Mouse (Mus musculus) left cerebral cortex, postnatal 4 days (tissue): ENCODE results near the gene Hsf2bp. TPM values are rescaled to one million over a fixed set of nuclear protein-coding genes. Genes with fewer than 3 reads are reported as not detected.

Experiments used
- DNase-seq: peaks from one replicate; pipeline ENCODE4 v3.0.0-alpha.2; 2022
- intact Hi-C: fragments of 180-260 bp; cut with DNase I; formaldehyde crosslinking; loops from one replicate; pipeline ENCODE4 v1.15.1; 2025
- total RNA-seq, 2 experiments: library from RNA; stranded (reverse); gene quantifications; 2 replicates each; pipeline ENCODE4 v1.2.3; 2021

The Hsf2bp gene
- total RNA-seq, 2 experiments from 2014 or later, result 1.4 to 1.6 TPM

DNA sequence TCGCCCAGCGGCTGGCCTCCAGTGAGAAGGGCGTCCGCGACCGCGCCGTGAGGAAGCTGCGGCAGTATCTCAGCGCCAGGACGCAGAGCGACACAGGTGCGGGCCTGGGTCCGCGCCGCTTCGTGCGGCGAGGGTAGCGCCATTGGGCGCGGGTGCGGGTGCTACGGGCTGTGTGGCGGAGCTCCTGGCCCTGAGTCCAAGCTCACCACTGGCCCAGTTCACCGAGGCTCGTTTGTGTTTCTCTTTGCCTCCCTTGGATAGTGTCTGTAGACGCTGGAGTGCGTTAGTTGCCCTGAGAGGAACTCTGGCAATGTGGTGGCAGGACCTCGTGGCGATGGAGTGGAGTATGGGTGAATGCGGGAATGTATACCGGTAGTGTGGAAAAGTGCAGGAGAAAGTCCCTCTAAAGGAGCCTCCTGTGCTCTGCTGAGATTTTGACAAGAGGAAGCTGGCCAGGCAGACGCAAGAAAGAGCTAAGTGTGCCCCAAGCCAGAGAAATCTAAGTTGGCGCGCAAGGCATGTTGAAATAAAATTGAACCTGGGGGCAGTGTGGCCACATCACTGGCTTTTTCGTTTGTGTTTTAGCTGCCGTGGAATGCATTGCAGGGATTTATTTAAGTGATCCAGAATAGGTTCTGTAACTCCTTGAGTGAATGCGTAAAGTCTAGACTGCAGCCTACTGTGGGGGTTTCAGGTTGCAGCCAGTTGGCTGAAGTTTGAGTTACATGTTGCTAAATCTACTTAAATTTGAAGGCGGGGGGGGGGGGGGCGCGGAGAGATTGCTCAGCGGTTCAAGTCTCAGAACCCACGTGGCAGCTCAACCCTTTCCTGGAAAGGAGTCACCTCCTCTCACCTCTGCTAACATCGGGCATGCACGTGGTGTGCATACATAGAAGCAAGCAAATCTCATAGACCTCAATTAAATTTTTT is 625 bp upstream of the Hsf2bp start:
- DNase-seq, result no peak
- intact Hi-C loops, result no loop called here

DNA sequence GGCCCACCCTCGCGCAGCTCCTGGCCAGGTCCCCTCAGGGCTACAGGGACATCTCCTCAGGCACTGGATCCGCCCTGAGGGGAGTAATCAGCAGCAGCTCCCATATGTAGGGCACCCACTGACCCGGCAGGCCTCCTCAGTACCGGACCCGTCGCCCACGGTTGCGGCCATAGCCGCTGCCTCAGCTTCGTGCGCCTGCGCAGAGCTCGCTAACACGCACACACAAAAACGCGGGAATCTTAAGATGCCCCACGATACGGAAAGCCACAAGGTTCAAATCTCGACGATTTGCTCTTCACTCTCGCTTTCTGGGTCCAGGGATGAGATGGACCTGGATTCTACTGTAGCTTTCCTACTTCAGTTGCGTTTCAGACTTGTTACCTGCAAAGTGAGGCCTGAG is 1.8 kb downstream of the Hsf2bp start:
- DNase-seq, result no peak
- intact Hi-C loops, result no loop called here

DNA sequence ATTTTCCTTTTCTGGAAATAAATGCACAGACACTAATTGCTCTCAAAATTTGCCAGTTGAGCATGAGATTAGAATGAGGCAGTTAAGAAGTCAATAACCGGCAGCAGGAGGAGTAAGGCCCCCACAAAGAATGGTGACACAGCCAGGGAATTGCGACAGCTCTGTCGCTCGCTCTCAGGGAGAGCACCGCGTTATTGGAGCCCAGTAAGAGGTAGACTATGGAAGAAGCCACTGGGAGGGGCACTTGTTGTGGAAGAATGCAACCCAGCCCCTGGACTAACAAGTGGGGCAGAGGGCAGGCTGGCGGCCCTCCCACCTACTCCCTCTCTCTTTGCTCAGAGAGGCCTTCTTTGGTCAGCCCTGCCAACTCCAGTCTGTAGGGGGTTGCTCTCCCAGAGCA is 4.5 kb downstream of the Hsf2bp start:
- no peak for DNase-seq
- intact Hi-C loops, result no loop called here

DNA sequence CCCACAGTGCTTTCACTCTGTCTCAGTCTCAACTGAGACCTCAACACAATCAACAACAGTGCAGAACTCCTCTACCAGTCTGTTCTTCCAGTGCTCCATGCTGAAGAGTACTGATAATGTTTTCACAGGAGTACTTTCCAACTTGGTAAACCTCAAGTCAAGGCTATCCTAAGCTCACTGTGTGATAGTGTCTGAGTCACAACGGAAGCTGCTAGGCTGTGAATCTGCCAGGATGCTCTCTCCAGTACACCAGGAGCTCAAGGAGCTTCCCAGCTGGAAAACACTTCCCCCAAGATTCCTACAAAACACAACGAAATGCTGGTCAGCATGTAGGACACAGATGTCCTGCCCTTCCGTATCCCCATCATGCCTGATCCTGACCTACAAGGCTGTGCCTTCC is 7.8 kb downstream of the Hsf2bp start:
- intact Hi-C loops, result no loop called here
- DNase-seq, result no peak

DNA sequence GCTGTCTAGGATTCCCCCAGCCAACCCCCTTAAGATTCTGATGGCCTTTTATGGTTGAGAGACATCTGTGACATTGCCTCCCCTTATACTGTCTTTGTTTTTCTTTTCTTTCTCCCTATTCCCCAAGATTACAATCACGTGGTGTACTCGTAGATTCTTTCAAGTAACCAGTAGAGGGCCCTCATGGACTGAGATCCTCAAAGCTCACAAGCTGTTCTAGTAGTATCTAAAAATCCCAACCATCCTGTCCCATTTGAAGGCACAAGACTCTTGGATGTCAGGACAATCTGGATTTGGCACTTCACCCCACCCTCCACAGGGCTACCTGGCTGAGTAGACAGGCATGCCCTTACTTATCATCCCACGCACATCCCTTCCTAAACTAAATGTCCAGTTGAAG is 8.5 kb downstream of the Hsf2bp start:
- intact Hi-C loops, result loop anchor here (2.0 kb wide), 1 partner anchor 343 kb away; no protein-coding TSS in a partner anchor
- DNase-seq, result no peak

DNA sequence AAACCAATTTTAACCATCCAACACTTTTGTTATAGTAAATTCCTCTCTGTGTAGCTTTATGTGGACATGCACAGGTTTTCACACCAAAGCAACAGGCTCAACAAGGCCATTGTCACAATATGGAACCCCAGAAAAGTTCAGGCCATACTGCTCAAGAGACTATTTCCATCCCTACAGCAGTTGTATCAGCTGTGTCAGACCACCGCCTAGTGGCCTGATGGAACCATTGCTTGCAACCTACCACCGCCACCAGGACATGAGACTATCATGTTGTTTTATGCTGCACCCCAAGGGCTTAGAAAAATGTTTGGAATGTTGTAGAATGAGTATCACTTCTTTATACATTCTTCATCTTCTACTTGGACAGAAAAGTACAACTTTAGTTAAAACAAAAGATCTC is 10.8 kb downstream of the Hsf2bp start:
- intact Hi-C loops, result no loop called here
- peak; percentile 63 for DNase-seq

DNA sequence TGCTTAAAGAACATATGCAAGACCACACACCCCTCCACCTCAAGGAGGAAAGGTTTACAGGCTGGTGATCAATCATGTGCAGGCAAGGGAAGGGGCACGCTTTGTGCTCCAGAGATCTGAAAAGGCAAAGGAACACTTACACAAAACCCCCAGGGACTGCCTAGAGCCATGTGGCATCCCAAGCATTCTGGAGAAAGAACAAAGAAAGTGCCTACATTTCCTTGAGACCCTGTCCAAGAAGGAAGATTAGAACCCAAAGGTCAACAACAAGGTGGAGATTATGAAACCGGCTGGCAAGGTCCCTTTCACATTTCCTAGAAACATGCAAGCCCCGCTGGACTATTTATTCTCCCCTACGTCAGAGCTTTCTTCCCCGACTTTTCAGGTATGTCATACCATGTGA is 11.5 kb downstream of the Hsf2bp start:
- no peak for DNase-seq
- intact Hi-C loops, result loop anchor here (5.0 kb wide), 1 partner anchor 167 kb away; the partner anchor contains the start of gene Sik1

DNA sequence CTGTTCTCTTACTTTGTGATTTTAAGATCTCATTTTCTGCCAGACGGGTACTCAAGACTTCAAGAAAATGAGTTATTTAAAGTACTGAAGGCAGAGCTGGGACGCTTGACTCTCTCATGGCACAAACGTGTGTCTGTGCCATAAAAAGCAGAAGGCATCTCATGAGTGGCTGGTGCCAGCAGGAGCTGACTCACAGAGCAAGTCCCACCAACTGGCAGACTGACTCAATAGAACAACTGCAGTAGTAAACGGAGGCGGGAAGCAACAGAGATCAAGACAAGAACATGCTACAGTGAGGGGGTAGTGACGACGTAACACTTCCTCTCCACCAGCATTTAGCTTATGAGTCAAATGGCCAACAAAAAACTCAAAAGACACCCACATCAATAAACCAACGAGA is 13.1 kb downstream of the Hsf2bp start:
- intact Hi-C loops, result loop anchor here (5.0 kb wide), 1 partner anchor 166 kb away; the partner anchor contains the start of gene Sik1

DNA sequence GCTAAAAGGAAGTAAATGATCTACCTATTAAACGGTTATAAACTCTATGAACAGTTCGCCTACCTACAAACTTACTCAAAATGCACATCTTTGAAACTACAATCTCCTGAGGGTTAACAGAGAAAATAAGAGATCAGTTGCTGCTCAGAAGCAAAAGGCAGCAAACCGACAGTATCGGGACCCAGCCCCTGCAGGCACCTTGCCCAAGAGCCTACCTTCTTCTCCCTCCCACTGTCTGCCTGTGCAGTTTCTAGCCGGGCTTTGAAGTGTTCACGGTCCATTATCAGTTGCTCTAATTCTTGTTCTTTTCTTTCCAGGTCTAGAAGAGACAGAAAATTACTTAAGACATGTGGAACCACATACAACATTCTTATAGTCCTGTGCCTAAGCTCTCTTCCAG is 13.6 kb downstream of the Hsf2bp start:
- intact Hi-C loops, result loop anchor here (5.0 kb wide), 1 partner anchor 165 kb away; the partner anchor contains the start of gene Sik1
- no peak for DNase-seq

More for the DNA sequence above, 13.1 kb downstream of the Hsf2bp start:
- no peak for DNase-seq

DNA sequence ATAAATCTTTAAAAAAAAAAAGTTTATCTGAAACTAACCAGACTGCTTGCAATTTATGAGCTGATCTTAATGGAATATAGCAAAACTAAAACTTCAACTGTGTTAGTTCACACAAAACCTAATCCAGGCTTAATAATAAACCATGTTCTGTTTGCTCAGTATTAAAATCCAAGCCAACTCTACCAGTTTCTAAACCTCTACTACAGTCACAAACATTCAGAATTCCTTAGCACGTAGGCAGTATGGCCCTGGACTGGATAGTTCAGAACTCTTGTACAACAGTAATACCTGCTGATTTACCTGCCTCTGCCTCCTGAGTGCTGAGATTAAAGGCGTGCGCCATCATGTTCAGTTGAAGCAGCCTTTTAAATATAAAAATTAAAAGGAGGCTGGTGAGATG is 14.2 kb downstream of the Hsf2bp start:
- intact Hi-C loops, result loop anchor here (5.0 kb wide), 1 partner anchor 165 kb away; the partner anchor contains the start of gene Sik1
- DNase-seq, result no peak

DNA sequence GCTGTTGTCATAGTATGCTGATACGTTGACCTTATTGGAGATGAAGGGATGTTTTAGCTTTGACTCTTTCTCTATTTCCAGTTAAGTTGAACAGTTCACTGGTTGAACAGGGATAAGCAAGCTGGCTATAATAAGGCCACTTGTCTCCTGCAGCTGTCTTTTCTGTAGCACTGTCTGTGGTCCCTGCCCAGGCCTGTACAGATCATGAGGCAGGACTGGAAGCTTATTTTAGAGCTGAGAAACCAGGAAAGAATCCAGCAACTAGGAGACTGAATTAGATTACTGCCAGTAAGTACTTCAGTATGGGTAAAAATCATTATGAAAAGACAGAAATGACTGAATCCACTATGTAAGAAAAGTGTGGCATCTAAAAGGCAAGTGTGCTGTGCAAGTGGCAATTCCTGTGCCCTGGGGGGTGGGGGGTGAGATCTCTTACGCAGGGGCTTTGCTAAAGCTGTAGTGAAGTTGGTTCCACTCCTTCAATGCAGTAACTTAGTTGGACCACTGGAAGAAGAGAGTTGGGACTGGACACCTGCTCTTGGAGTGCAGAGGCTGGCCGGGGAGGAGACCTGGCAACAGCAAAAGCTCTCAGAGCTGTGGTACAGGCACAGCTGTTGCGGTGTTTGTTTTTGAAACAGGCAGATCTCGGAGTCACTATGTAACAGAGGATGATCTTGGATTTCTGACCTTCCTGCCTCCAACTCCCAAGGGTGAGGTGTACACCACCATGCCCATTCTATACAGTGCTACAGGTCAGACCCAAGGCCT is 17.8 kb downstream of the Hsf2bp start:
- intact Hi-C loops, result loop anchor here (2.0 to 10.0 kb wide), 2 partner anchors 54 to 334 kb away; no protein-coding TSS in a partner anchor
- DNase-seq, result no peak

DNA sequence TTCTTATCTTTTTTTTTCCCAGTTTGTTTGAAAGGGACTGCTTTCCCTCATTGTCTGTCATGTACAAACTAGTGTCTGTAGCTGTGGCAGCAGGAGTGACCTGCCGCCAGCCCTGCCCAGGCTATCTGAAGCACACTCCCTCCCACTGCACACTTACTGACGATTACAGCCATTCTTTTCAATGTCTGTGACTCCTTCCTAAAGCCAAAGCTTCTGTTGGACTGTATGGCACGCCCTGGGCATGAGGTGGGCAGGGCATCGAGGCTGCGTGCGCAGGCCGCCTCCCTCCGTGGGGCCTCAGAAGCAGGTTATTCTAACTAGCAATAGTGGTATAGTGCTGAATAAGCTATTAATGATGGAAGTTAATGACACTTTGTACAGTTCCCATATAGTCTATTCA is 19.7 kb downstream of the Hsf2bp start:
- intact Hi-C loops, result loop anchor here (10.0 kb wide), 1 partner anchor 52 kb away; no protein-coding TSS in a partner anchor
- no peak for DNase-seq

DNA sequence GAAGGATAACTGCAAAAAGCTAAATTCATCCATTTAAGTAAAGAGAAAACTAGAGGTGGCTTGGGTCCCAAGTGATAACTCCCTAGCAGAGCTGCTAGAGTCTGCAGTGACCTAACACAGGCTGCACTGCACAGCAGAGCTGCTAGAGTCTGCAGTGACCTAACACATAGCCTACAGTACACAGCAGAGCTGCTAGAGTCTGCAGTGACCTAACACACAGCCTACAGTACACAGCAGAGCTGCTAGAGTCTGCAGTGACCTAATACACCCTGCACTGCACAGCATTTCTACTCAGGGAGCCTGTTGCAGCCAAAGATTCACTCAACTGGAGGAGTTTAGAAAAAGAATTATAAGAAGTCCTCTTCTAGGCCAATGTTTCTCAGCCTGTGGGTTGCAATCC is 22.5 kb downstream of the Hsf2bp start:
- no peak for DNase-seq
- intact Hi-C loops, result loop anchor here (10.0 kb wide), 1 partner anchor 49 kb away; no protein-coding TSS in a partner anchor

DNA sequence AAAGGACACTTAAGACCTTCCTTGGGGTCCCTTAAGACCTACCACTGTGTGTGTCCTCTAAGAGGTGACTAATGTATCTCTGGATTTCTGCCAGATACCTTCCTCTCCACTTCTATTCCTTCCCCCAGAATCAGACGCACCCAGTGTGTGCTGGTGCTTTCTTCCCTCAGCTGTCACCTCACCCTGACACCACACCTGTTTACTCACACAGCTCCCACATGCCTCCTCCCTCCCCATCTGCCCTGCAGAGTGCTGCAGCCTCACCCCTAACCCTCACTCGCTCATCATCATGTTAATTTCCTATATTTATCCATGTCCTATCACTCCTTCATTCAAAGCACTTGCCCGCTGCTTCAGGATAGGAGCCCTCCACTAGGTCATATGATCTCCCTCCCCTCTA is 23.9 kb downstream of the Hsf2bp start:
- DNase-seq, result no peak
- intact Hi-C loops, result loop anchor here (10.0 kb wide), 1 partner anchor 47 kb away; no protein-coding TSS in a partner anchor

DNA sequence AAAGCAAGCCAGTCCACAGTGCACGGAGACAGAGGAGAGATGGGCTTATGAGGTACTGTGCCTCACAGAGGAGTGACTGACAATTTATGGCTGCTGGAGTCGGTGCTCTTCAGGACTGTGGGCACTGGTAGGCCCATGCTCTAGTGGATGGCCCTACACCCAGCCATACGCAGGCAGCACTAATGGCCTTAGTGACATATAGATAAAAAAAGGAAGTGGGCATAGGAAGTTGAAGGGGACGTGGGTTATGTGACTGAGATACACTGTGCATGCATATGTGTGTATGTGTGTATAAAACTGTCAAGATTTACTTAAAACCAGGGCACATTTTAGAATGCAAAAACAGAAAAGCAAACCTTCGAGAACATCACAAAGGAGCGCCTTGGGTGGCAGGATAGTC is 24.5 kb downstream of the Hsf2bp start:
- intact Hi-C loops, result loop anchor here (10.0 kb wide), 1 partner anchor 47 kb away; no protein-coding TSS in a partner anchor
- no peak for DNase-seq

DNA sequence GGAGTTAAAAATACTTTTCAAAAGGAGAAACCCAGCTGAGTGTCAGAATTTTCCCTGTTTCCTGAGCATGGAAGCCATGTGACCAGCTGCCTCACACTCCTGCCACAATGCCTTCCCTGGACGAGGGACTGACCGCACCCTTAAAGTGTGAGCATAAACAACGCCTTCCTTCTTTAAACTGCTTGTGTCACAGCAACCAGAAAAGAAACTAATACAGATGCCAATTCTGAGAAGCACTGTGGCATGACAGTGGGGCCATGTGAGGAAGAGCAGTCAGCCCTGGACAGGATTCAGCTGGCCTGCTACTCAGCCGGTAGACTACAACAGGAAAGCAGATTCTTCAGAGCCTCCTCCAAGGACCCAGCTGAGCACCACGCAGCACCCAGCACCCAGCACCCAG is 29.3 kb downstream of the Hsf2bp start:
- no peak for DNase-seq
- intact Hi-C loops, result no loop called here

DNA sequence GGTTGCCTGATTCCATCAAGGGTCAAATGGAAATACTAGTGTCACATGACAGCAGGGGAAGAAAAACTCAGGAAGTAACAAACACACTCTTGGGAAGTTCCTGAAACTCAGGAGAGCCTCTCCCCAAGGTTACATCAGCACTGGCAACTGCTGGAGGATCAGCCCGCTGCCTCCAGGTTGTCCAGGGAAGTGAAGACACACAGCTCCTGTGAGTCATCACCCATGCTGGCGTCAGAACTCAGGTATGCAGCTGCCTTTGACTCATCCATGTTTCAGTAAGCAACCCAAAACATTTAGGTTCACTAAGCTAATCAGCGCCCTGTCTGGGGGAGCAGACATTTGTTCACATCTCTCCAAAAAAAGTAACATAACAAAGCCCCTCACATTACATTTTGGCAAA is 32.9 kb downstream of the Hsf2bp start:
- no peak for DNase-seq
- intact Hi-C loops, result no loop called here

DNA sequence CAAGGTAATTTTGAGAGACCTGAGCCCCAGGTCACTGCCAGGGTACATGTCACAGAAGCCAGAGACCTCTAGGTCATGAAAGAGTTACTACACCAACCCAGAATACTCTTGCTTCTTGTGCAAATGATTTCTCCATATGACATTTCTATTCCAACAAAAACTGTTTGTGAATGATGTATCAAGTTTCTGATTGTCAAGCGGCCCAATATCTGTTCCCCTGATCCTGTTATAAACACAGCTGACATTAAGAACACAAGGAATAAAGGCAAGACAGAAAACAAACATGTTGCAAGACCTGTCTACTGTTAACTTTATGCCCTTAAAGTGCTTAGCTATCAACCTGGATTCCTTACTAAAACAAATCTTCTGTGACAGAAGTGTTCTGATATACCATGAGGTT is 37.8 kb downstream of the Hsf2bp start:
- intact Hi-C loops, result no loop called here
- DNase-seq, result no peak

DNA sequence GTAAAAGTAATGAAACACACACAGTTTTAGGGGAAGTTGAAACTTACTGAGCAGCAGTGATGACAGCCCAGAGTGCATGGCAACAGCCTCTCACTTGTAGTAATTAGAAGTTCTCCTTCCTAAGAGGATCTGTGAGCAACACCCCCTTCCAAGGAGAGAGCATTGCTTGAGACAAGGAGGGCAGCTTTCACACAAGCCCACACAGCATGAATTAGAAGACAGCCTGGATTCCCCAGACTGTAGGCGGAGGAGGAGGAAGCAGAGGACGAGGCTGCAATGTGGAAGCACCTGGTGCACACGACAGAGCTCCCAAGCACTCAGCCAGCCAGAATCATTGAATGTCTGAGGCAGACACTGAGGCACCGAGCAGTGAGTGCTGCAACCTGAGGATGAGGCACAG is 39.8 kb downstream of the Hsf2bp start:
- no peak for DNase-seq
- intact Hi-C loops, result no loop called here

DNA sequence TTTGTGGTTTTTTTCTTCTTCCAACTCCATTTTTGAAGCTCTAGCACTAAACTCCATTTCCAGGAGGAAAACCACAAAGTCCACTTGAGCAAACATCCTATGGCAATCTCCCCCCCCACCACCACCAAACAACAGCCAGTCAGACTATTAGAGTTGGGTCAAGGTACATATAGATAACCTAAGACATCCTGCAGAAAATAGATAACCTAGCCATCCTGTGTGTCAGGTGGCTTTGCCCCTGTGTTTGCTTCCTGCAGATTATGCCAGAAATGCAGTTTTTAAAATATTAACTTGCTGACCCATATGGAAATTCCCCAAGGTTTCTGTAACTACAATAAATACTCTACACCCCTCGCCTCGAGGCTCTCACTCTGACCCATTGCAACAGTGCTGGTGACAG is 40.4 kb downstream of the Hsf2bp start:
- DNase-seq, result no peak
- intact Hi-C loops, result no loop called here

DNA sequence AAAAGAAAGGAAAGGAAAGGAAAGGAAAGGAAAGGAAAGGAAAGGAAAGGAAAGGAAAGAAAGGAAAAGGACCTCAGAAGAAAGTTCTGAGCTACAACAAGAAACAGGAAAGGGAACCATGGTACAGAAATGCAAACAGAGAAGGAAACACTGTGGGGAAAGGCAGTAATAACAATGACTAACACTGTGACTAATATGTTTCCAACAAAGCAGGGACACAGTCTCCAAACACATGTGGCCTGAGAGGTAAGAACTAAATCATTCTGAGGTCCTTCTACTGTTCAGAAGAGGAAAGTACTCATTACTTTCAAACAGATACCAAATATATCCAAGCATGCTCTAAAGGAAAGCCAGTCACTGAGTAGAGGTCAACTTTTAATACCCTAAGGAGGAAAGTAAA is 42.0 kb downstream of the Hsf2bp start:
- intact Hi-C loops, result no loop called here

More for the DNA sequence above, 42.0 kb downstream of the Hsf2bp start:
- no peak for DNase-seq
